Mouse (Mus musculus) heart, embryonic 11.5 days (tissue): ENCODE results near the gene Aplp1. TPM values are rescaled to one million over a fixed set of nuclear protein-coding genes. Genes with fewer than 3 reads are reported as not detected.
"Not testable (repeated sequence)": the region's sequence is repeated elsewhere in the genome, so short reads cannot be mapped to it uniquely, and the experiment has no call there.

Experiments
- ATAC-seq: fragments of 200-750 bp; cut with Nextera tagmentation; replicated peaks from 2 replicates; pipeline ENCODE4 v1.8.0; 2017; ENCODE audit warnings: moderate library complexity; ENCODE audit not compliant: insufficient number of reproducible peaks, low FRiP score, low TSS enrichment
- H3K27ac ChIP-seq: fragments of 300-500 bp; sonication (generic); 2 replicates; pipeline ENCODE4 v1.5.1; 2014; ENCODE audit warnings: mild to moderate bottlenecking, low read depth, low read length
- H3K27me3 ChIP-seq: fragments of 300-500 bp; sonication (generic); 2 replicates; pipeline ENCODE4 v1.6.1; 2014; ENCODE audit warnings: mild to moderate bottlenecking, low read length, mixed read lengths; ENCODE audit not compliant: control insufficient read depth, insufficient read depth
- H3K36me3 ChIP-seq: fragments of 300-500 bp; sonication (generic); 2 replicates; pipeline ENCODE4 v1.6.1; 2014; ENCODE audit warnings: mild to moderate bottlenecking, low read length, moderate library complexity, mixed read lengths; ENCODE audit not compliant: control insufficient read depth, insufficient read depth
- H3K4me1 ChIP-seq: fragments of 300-500 bp; sonication (generic); 2 replicates; pipeline ENCODE4 v1.6.1; 2014; ENCODE audit warnings: low read length; ENCODE audit not compliant: control insufficient read depth, insufficient read depth
- H3K4me2 ChIP-seq: fragments of 300-500 bp; sonication (generic); 2 replicates; pipeline ENCODE4 v1.6.1; 2014; ENCODE audit warnings: mild to moderate bottlenecking, moderate library complexity
- H3K4me3 ChIP-seq: fragments of 300-500 bp; sonication (generic); 2 replicates; pipeline ENCODE4 v1.5.1; 2014; ENCODE audit warnings: low read depth, low read length
- H3K9ac ChIP-seq: fragments of 300-500 bp; sonication (generic); 2 replicates; pipeline ENCODE4 v1.6.1; 2014; ENCODE audit warnings: mild to moderate bottlenecking, low read depth, low read length, moderate library complexity
- H3K9me3 ChIP-seq: fragments of 300-500 bp; sonication (generic); replicated peaks from 2 replicates; pipeline ENCODE4 v1.6.1; 2016; ENCODE audit warnings: low read length; ENCODE audit not compliant: control insufficient read depth
- WGBS: fragments of 180-500 bp; shearing (Covaris S2); extraction: QIAGEN DNeasy Blood & Tissue Kit; methylation state at CpG from one replicate; pipeline ENCODE4 v1.1.7; 2014; ENCODE audit not compliant: insufficient replicate concordance; 5-methylcytosine and 5-hydroxymethylcytosine counted together
- polyA plus RNA-seq: library from polyadenylated mRNA; unstranded; fragments of >200 nt; fragmentation: Nextera tagmentation; extraction: Ambion mirVana; gene quantifications from 2 replicates; pipeline ENCODE4 v1.2.1, GENCODE M21; 2014

Aplp1 gene
- 34.9 and 37.8 TPM in 2 replicates for polyA plus RNA-seq

DNA sequence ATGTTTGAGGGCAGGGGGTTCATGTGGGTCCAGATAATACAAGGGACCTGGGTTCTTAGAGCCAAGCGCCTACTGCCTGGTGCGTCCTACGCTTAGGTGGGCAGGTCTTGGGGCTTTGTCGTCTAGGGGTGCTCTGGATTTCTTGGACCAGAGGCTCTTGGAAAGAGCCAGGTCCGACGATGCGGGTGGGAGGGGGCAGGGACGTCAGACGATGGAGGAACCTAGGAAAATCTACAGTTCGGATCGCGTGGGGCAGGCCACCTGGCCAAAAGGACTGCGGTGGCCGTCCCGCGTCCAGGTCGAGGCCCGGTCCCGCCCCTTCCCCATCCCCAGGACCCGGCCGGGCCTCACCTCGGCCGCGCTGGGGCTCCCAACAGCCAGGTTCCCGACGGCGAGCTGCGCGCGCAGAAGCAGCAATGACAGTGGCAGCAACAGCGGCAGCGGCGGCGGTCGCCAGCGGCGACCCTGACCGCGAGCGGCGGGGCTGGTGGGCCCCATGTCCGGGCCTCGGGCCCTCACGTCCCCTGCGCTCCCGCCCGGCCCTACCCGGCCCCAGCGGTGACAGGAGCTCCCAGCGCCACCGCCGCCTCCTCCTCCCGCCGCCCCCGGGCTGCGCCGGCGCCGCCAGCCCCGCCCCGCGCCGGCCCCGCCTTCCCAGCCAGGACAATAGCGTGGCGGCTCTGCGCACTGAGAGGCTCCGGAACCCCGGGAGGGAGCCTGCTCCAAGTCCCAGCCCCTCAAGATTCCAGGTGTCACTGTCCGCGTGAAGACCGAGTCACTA is at the start of gene Aplp1:
TSS of gene Aplp1 (minus strand) at position 565 of the 781 bp plus-strand sequence.
- Histone ChIP-seq H3K36me3 (no peaks in the 10 kb centered on the region), H3K9me3 (no peaks in the 10 kb centered on the region), H3K27me3 (peaks cover 50% of the 10 kb centered on the region), H3K27ac (peak within 1 kb of the TSS; percentile 10; the same call in 1 of the 2 replicates), H3K4me1 (peaks cover 6% of the 10 kb centered on the region), H3K9ac (peak within 1 kb of the TSS; percentile 70), H3K4me2 (peak within 1 kb of the TSS; percentile 84), H3K4me3 (peak within 1 kb of the TSS; percentile 63)
- under 1% methylated on average over 54 of the region's 72 CpGs for whole genome bisulfite sequencing
- 0 out of 2 replicates have a peak, but pooled peaks have one; percentile 43 for ATAC-seq

DNA sequence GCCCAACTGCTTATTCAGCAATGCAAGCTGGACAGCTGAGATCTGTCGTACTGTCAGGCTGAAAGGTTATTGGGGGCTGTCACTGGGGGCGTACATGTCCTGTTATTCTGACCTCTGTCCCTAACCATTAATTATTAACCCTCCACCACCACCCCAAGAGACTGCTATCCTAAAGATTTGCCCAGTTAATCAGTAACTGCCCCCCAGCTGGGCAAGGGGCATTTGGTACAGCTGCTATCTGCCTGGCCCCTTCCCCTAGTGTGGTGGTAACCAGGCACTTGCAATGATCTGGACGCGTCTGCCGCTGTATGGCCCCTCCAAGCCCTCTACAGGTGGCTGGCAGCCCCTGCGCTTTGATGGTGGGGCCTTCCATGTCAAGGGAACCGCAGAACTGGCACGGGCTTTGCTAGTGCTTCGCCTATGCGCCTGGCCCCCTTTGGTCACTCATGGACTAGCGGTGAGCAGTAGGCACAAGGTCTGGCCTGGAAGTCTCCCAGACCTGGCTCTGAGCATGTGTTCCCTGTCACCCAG is 48.1 kb upstream of the Aplp1 start, which contains the start of gene Prodh2:
TSS of gene Prodh2 (plus strand) at position 222 of the 531 bp plus-strand sequence.
- Histone ChIP-seq H3K27me3 (peaks cover 10% of the 10 kb centered on the region), H3K9ac (no peak within 1 kb of the TSS), H3K36me3 (no peaks in the 10 kb centered on the region), H3K9me3 (no peaks in the 10 kb centered on the region), H3K4me3 (no peak within 1 kb of the TSS), H3K4me2 (no peak within 1 kb of the TSS), H3K4me1 (no peaks in the 10 kb centered on the region), H3K27ac (no peak within 1 kb of the TSS)
- ATAC-seq = no peak
- 52% methylated on average over 11 of the region's 11 CpGs for WGBS

- Histone ChIP-seq H3K4me3 (no peak overlapping the region), H3K4me2 (no peak overlapping the region), H3K27me3 (peaks cover 10% of the 10 kb centered on the region), H3K4me1 (no peaks in the 10 kb centered on the region), H3K9me3 (no peaks in the 10 kb centered on the region), H3K36me3 (no peaks in the 10 kb centered on the region), H3K27ac (no peak overlapping the region), H3K9ac (no peak overlapping the region)
- WGBS = 24% methylated on average over 4 of the region's 4 CpGs
- ATAC-seq = no peak
These were observed 47.4 kb upstream of the Aplp1 start for GRCm38 (mm10) chr7:30492765-30493164.

GRCm38 (mm10) chr7:30490957-30491307 is 45.6 kb upstream of the Aplp1 start:
- Histone ChIP-seq H3K9me3 (no peaks in the 10 kb centered on the region), H3K27ac (no peak overlapping the region), H3K4me3 (no peak overlapping the region), H3K27me3 (peaks cover 10% of the 10 kb centered on the region), H3K4me2 (no peak overlapping the region), H3K36me3 (no peaks in the 10 kb centered on the region), H3K4me1 (no peaks in the 10 kb centered on the region), H3K9ac (no peak overlapping the region)
- WGBS = 15% methylated on average over 6 of the region's 6 CpGs
- no peak for ATAC-seq

DNA sequence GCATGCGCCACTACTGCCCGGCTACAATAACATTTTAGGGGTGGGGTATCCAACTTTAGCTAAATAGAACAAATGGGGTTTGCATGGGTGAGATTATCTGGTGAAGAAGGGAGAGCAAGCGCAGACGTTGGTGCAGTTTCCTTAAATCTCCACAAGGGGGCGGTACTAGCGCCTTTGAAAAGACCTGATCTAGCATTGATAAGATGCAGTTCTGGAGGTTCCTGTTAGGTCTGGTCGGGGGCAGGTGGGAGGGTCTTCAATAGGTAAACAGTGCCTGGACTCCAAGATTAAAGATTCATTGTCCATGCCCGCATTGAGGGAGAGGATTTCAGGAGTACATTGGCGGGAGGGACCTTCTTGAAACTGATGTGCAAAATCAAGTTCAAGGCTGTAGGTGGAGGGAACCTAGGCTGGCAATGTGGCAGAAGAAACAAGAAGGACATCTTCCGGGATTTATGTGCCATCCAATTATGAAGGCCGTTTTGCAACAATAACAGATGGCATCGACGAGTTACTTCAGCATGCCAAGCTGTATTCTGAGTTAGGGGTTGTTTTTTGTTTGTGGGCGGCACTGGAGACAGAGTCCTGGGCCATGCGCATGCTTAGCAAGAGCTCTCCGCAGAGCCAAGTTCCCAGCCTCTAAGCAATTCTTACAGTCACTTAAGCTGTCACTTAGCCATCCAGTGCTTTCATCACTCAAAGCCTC is 45.1 kb upstream of the Aplp1 start:
- no peak overlapping the region for H3K27ac ChIP-seq
- no peak overlapping the region for H3K9ac ChIP-seq
- peaks cover 10% of the 10 kb centered on the region for H3K27me3 ChIP-seq
- 23% methylated on average over 16 of the region's 16 CpGs for WGBS
- no peaks in the 10 kb centered on the region for H3K9me3 ChIP-seq
- H3K36me3 ChIP-seq = no peaks in the 10 kb centered on the region
- no peaks in the 10 kb centered on the region for H3K4me1 ChIP-seq
- no peak overlapping the region for H3K4me2 ChIP-seq
- ATAC-seq = no peak
- no peak overlapping the region for H3K4me3 ChIP-seq

DNA sequence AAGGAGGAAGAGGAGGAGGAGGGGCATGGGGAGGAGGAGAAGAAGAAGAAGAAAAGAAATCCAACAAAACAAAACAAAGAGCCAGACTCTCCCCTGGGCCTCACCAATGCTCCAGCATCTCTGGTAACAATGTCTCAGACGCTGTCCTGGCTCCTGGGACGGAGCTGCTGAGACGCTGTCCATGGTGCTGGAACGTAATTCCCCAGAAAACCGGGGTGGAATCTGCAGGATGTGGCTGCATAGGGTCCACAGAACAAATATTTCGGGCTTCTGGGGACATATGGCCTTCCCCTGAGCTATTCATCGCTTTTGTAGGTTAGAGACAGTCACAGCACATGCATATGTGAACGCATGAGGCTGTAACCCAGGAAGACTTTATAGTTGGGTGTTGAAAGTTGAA is 38.9 kb upstream of the Aplp1 start:
- no peak overlapping the region for H3K9ac ChIP-seq
- ATAC-seq = no peak
- 15% methylated on average over 8 of the region's 8 CpGs for WGBS

DNA sequence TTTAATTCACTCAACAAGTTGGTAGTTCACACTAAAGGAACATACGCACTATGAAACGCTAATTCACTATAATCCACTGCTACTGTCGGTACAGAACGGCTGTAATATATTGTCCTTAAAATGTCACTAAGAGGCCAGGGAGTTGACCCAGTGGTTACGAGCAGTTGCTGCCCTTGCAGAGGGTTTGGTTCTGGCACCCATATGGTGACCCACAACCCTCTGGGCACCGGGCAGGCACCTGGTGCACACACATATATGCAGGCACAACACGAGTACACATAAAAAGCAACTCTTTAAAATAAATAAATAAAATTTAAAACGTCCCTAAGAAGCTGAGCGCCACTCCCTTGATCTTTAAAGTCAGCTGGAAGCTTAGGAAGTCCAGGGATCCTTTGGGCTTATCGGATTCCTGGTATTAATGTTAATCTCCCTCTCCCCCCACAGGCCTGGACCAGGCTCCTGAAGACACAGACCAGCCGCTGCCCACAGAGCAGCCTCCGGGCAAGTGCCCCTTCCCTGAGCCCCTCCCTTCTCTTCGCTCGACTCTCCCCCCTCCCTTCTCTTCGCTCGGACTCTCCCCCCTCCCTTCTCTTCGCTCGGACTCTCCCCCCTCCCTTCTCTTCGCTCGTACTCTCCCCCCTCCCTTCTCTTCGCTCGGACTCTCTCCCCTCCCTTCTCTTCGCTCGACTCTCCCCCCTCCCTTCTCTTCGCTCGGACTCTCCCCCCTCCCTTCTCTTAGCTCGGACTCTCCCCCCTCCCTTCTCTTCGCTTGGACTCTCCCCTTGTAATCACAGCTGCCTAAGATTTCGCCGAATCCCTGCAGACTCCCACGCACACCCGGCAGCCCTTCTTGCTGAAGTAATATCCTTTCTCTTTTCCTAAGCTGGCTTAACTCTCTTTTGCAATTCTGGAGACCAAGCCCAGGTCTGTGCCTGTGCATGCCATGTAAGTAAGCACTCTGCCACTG is 32.4 kb upstream of the Aplp1 start:
- Histone ChIP-seq H3K4me2 (peak overlapping the region; percentile 55), H3K4me1 (no peaks in the 10 kb centered on the region), H3K4me3 (peak overlapping the region; percentile 26), H3K9me3 (no peaks in the 10 kb centered on the region), H3K9ac (no peak overlapping the region), H3K27me3 (peaks cover 8% of the 10 kb centered on the region), H3K36me3 (no peaks in the 10 kb centered on the region), H3K27ac (no peak overlapping the region)
- WGBS = 10% methylated on average over 29 of the region's 32 CpGs
- ATAC-seq = no peak

More for the DNA sequence above, 38.9 kb upstream of the Aplp1 start:
- peaks cover 8% of the 10 kb centered on the region for H3K27me3 ChIP-seq
- H3K36me3 ChIP-seq = no peaks in the 10 kb centered on the region
- H3K4me1 ChIP-seq = no peaks in the 10 kb centered on the region
- H3K4me2 ChIP-seq = no peak overlapping the region
- H3K9me3 ChIP-seq = no peaks in the 10 kb centered on the region
- no peak overlapping the region for H3K27ac ChIP-seq
- H3K4me3 ChIP-seq = no peak overlapping the region

DNA sequence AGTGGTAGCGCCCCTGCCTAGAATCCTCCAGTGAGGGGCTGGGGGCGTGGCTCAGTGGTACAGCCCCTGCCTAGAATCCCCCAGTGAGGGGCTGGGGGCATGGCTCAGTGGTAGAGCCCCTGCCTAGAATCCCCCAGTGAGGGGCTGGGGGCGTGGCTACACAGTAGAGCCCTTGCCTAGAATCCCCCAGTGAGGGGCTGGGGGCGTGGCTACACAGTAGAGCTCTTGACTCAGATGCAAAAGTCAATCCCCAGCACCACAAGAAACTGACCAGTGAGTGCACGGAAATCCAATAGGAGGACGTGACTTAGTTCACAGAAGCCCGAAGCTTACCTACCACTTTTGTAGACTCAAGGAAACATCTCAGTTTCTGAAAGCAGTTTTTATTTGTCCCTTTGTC is 30.8 kb upstream of the Aplp1 start:
- H3K27ac ChIP-seq, H3K9me3 ChIP-seq, ATAC-seq, H3K27me3 ChIP-seq, H3K4me3 ChIP-seq, H3K36me3 ChIP-seq, H3K9ac ChIP-seq, H3K4me2 ChIP-seq, H3K4me1 ChIP-seq: not testable (repeated sequence)
- WGBS = 86% methylated on average over 7 of the region's 7 CpGs
